Comparison of ENCODE assay signal across 17 mouse cellular contexts in genomic region chr8:78073821-78074220, GRCm38 (mm10).
"Had no signal": no experiment of that assay in that cellular context is flagged by ENCODE, and none has a peak within 500 bp of the region (broad histone marks: within the 10 kb centered on the region; RNA-seq: fewer than 3 reads in every experiment).

No protein-coding gene starts in this region.

- H3K36me3 ChIP-seq: limb, embryonic 15.5 days; lung, embryonic 15.5 days; midbrain, embryonic 13.5 days; neural tube, embryonic 12.5 days had no signal

- H3K9ac ChIP-seq: limb, embryonic 15.5 days; lung, embryonic 15.5 days; midbrain, embryonic 13.5 days; neural tube, embryonic 12.5 days had no signal

- H3K27ac ChIP-seq: limb, embryonic 15.5 days; lung, embryonic 15.5 days; macrophage; midbrain, embryonic 13.5 days; neural tube, embryonic 12.5 days had no signal

- DNase-seq: kidney, adult 11 months; kidney, adult 9 months; kidney, postnatal 36 days; layer of hippocampus, adult 9-11 months; layer of hippocampus, postnatal 36 days; lung, postnatal 14 days; retina, postnatal 1 day; right cerebral cortex, postnatal 4 days; spleen, adult 18-20 months; thymus, adult 2 months; thymus, postnatal 25 days had no signal

- H3K9me3 ChIP-seq: limb, embryonic 15.5 days; lung, embryonic 15.5 days; midbrain, embryonic 13.5 days; neural tube, embryonic 12.5 days had no signal

- ATAC-seq: midbrain, embryonic 13.5 days had no signal

- H3K4me2 ChIP-seq: limb, embryonic 15.5 days; lung, embryonic 15.5 days; midbrain, embryonic 13.5 days; neural tube, embryonic 12.5 days had no signal

- H3K4me3 ChIP-seq: limb, embryonic 15.5 days; lung, embryonic 15.5 days; midbrain, embryonic 13.5 days; myocyte; neural tube, embryonic 12.5 days had no signal

- H3K27me3 ChIP-seq: lung, embryonic 15.5 days; midbrain, embryonic 13.5 days; neural tube, embryonic 12.5 days had no signal

- H3K4me1 ChIP-seq: neural tube, embryonic 12.5 days had no signal
